Mouse (Mus musculus) heart, postnatal 0 days (tissue): ENCODE measurements around the gene Cltc.

Source experiments
- CTCF ChIP-seq: IDR thresholded peaks from 2 replicates; pipeline ENCODE4 v1.5.1; 2016; ENCODE audit warnings: antibody characterized with exemption, control low read depth, low read depth
- EP300 ChIP-seq: IDR thresholded peaks from 2 replicates; pipeline ENCODE4 v1.6.1; 2016; ENCODE audit warnings: antibody characterized with exemption, low read depth

DNA sequence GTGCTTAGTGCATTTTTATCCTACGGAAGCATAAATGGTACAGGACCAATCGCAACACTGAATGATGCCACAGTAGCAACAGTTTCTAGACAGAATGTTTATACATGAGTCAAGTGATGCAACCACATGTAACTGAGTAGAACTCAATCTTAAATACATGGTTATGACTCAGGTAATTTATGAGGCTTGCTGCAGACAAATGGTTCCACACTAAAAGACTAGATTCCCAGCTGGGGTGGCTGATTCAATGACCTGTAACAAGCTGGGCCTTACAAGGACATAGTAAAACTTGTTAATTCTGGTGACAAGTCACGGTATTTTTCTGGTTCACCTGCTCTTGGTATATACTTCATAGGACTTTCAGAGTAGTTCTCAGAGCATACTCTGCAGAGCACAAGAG is 65.9 kb downstream of the Cltc start:
- no peak for TF ChIP-seq EP300
- no peak for TF ChIP-seq CTCF
